In the genomic region with DNA sequence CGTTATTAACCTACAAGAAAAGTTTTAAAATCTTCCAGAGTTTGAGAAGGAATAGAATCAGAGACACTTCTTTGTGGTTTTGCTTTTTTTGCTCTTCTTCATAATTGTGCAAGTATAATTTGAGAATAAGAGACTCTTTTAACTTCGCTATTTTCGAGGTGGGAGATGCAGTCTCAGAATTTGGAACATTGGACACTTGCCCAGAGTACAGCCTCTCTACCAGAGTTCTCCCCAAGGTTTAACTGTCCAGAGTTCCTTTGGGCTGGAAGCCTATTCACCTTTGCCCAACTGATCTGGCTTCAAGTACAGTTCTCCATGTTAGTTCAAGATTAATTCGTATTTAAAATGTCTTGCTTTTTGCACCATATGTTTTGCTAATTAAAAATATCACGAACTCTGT, we compare ENCODE assay signal across 8 mouse cellular contexts. TPM values are rescaled to one million over a fixed set of nuclear protein-coding genes. Genes with fewer than 3 reads are reported as not detected.
A peak's percentile ranks its signal among the peaks of the same experiment; 100 is the strongest.
DNase-seq lines count a peak whose midpoint lies in the region; ATAC-seq lines count a peak whose summit lies in the region.

No protein-coding gene starts in this region.

- DNase-seq in left cerebral cortex, postnatal 4 days: peak; percentile 1
- no peak for DNase-seq in left cerebral cortex, adult 8-10 months (ENCODE audit: low spot score in 2 of 2)
- DNase-seq in midbrain, embryonic 11.5 days (ENCODE audit: low spot score, missing footprints): no peak
- no peak for DNase-seq in embryo, embryonic 10.5 days (ENCODE audit: low spot score)
- no peak for DNase-seq in frontal cortex, postnatal 14 days (ENCODE audit: low spot score in 2 of 2)
- DNase-seq in ovary, postnatal 10 days (ENCODE audit: low spot score): no peak

- no peaks in the 10 kb centered on the region for H3K9me3 ChIP-seq in embryonic facial prominence, embryonic 15.5 days (replicated peaks)
- H3K9me3 ChIP-seq in intestine, embryonic 16.5 days (ENCODE audit: control insufficient read depth, low read length): no peaks in the 10 kb centered on the region
- no peaks in the 10 kb centered on the region for H3K9me3 ChIP-seq in midbrain, embryonic 11.5 days (ENCODE audit: control insufficient read depth, low read length)

- 34% methylated on average over 5 of the region's 5 CpGs for WGBS in embryonic facial prominence, embryonic 15.5 days
- WGBS in intestine, embryonic 16.5 days: 39% methylated on average over 5 of the region's 5 CpGs
- WGBS in midbrain, embryonic 11.5 days: 36% methylated on average over 5 of the region's 5 CpGs

- no peak overlapping the region for H3K9ac ChIP-seq in embryonic facial prominence, embryonic 15.5 days
- H3K9ac ChIP-seq in intestine, embryonic 16.5 days (ENCODE audit: low read depth, low read length): no peak overlapping the region
- H3K9ac ChIP-seq in midbrain, embryonic 11.5 days (ENCODE audit: low read length): peak overlapping the region; percentile 24; the same call in 1 of the 2 replicates

- ATAC-seq in embryonic facial prominence, embryonic 15.5 days (ENCODE audit: insufficient number of reproducible peaks, low FRiP score, low TSS enrichment, low read depth): no peak
- ATAC-seq in intestine, embryonic 16.5 days: peak; percentile 41; the same call in 1 of the 2 replicates
- no peak for ATAC-seq in midbrain, embryonic 11.5 days (ENCODE audit: low FRiP score)

- H3K36me3 ChIP-seq in embryonic facial prominence, embryonic 15.5 days: no peaks in the 10 kb centered on the region
- H3K36me3 ChIP-seq in intestine, embryonic 16.5 days (ENCODE audit: control insufficient read depth, insufficient read depth, low read length): no peaks in the 10 kb centered on the region
- H3K36me3 ChIP-seq in midbrain, embryonic 11.5 days (ENCODE audit: control insufficient read depth, insufficient read depth, low read length): no peaks in the 10 kb centered on the region

- H3K4me3 ChIP-seq in embryonic facial prominence, embryonic 15.5 days (replicated peaks): peak overlapping the region; percentile 60
- H3K4me3 ChIP-seq in intestine, embryonic 16.5 days (ENCODE audit: low read length): peak overlapping the region; percentile 32
- H3K4me3 ChIP-seq in midbrain, embryonic 11.5 days (ENCODE audit: low read depth, low read length): peak overlapping the region; percentile 25; the same call in 1 of the 2 replicates

- no peaks in the 10 kb centered on the region for H3K4me1 ChIP-seq in embryonic facial prominence, embryonic 15.5 days
- H3K4me1 ChIP-seq in intestine, embryonic 16.5 days (ENCODE audit: control insufficient read depth, insufficient read depth, low read length): no peaks in the 10 kb centered on the region
- no peaks in the 10 kb centered on the region for H3K4me1 ChIP-seq in midbrain, embryonic 11.5 days (ENCODE audit: control insufficient read depth, insufficient read depth, low read length)

- no peak overlapping the region for H3K27ac ChIP-seq in embryonic facial prominence, embryonic 15.5 days (replicated peaks)
- no peak overlapping the region for H3K27ac ChIP-seq in intestine, embryonic 16.5 days (ENCODE audit: low read length)
- H3K27ac ChIP-seq in midbrain, embryonic 11.5 days (ENCODE audit: low read depth, low read length): no peak overlapping the region

- H3K4me2 ChIP-seq in embryonic facial prominence, embryonic 15.5 days (replicated peaks): no peak overlapping the region
- no peak overlapping the region; the same call in 1 of the 2 replicates for H3K4me2 ChIP-seq in intestine, embryonic 16.5 days (ENCODE audit: low read depth, low read length)
- H3K4me2 ChIP-seq in midbrain, embryonic 11.5 days: peak overlapping the region; percentile 31; the same call in 1 of the 2 replicates

- no peaks in the 10 kb centered on the region for H3K27me3 ChIP-seq in embryonic facial prominence, embryonic 15.5 days
- H3K27me3 ChIP-seq in intestine, embryonic 16.5 days (replicated peaks; ENCODE audit: control insufficient read depth, insufficient read depth, low read length): no peaks in the 10 kb centered on the region
- H3K27me3 ChIP-seq in midbrain, embryonic 11.5 days (ENCODE audit: control insufficient read depth, insufficient read depth, low read length): no peaks in the 10 kb centered on the region

- intact Hi-C loops in left cerebral cortex, postnatal 4 days (cut with DNase I): no loop called here

RNA-seq across cellular contexts. Expression of gene Txlng, which starts 0.5 kb away (rescaled TPM):
- 10 to 100 TPM; 12.3 to 13.7 TPM for total RNA-seq in left cerebral cortex, postnatal 4 days (2021)
- 10 to 100 TPM; 17.9 to 20.6 (median 18.4) TPM for total RNA-seq in left cerebral cortex, adult 8-10 months (2022)
- 12.5 and 13.2 TPM in 2 replicates for polyA plus RNA-seq in embryonic facial prominence, embryonic 15.5 days (2015; fragmentation: Nextera tagmentation; extraction: Ambion mirVana)
- 12.1 and 13.4 TPM in 2 replicates for polyA plus RNA-seq in intestine, embryonic 16.5 days (2015; fragmentation: Nextera tagmentation; extraction: Ambion mirVana)
- polyA plus RNA-seq in midbrain, embryonic 11.5 days (2014; fragmentation: Nextera tagmentation; extraction: Ambion mirVana): 18.1 and 18.8 TPM in 2 replicates

RNA-seq across cellular contexts. Expression of gene Syap1, which starts 58.5 kb away (rescaled TPM):
- 10 to 100 TPM; 34.0 TPM for total RNA-seq in left cerebral cortex, postnatal 4 days (2021)
- 10 to 100 TPM; 22.2 to 27.2 (median 25.4) TPM for total RNA-seq in left cerebral cortex, adult 8-10 months (2022)
- 40.2 and 47.1 TPM in 2 replicates for polyA plus RNA-seq in embryonic facial prominence, embryonic 15.5 days (2015; fragmentation: Nextera tagmentation; extraction: Ambion mirVana)
- polyA plus RNA-seq in intestine, embryonic 16.5 days (2015; fragmentation: Nextera tagmentation; extraction: Ambion mirVana): 31.3 and 35.1 TPM in 2 replicates
- 39.5 and 43.0 TPM in 2 replicates for polyA plus RNA-seq in midbrain, embryonic 11.5 days (2014; fragmentation: Nextera tagmentation; extraction: Ambion mirVana)
